Mouse (Mus musculus): ENCODE data around the gene Gmppb. TPM values are rescaled to one million over a fixed set of nuclear protein-coding genes. Genes with fewer than 3 reads are reported as not detected.
A peak's percentile ranks its signal among the peaks of the same experiment; 100 is the strongest.

Gene Gmppb
- total and polyA plus RNA-seq, 3 experiments: 17.9 to 20.9 (median 19.2) TPM

- Histone ChIP-seq H3K9me3 (replicated peaks; ENCODE audit: low read length) (no peaks in the 10 kb centered on the region), H3K9ac (ENCODE audit: insufficient read depth, low read depth) (no peak overlapping the region), H3K27ac (ENCODE audit: insufficient read depth, low read depth) (no peak overlapping the region), H3K36me3 (replicated peaks in 1 of 2; ENCODE audit: control insufficient read depth in 1 of 2, insufficient read depth in 1 of 2, low read length in 1 of 2) (peaks cover 66 to 78% of the 10 kb centered on the region in 2 experiments), H3K4me3 (replicated peaks in 1 of 3; ENCODE audit: low read depth in 2 of 3, low read length in 2 of 3, poor library complexity in 1 of 3) (no peak overlapping the region), H3K4me2 (ENCODE audit: insufficient read depth, low read depth, poor library complexity, severe bottlenecking) (no peak overlapping the region), H3K79me2 (replicated peaks; ENCODE audit: control insufficient read depth, extremely low read depth, insufficient read depth, poor library complexity, severe bottlenecking) (no peaks in the 10 kb centered on the region), H3K4me1 (ENCODE audit: control insufficient read depth in 1 of 2, insufficient read depth in 2 of 2) (peaks cover 2 to 31% of the 10 kb centered on the region in 2 experiments; a peak in 2 of 4 replicates), H3K27me3 (replicated peaks) (no peaks in the 10 kb centered on the region)
- no peak for DNase-seq (ENCODE audit: extremely low read depth)
- in situ Hi-C loops (cut with MboI; ENCODE audit: low pct_ligation_motif_present, low pct_unique_long_range_greater_than_20kb, low sequenced_read_pairs) (no loop called here), dilution Hi-C loops (cut with MboI; ENCODE audit: extremely low pct_ligation_motif_present, extremely low pct_unique_long_range_greater_than_20kb, low sequenced_read_pairs) (no loop called here)
- TF ChIP-seq ZMIZ1 (IDR thresholded peaks at IDR 0.05; ENCODE audit: low read depth, low read length) (peak; percentile 21), MAX (IDR thresholded peaks at IDR 0.05; ENCODE audit: low read length) (no peak), ZKSCAN1 (IDR thresholded peaks at IDR 0.05; ENCODE audit: borderline replicate concordance, low read depth, low read length) (no peak), RAD21 (IDR thresholded peaks at IDR 0.05; ENCODE audit: low read depth, low read length) (no peak), IRF4 (IDR thresholded peaks at IDR 0.05; ENCODE audit: low read depth, low read length) (no peak), POLR2A (IDR thresholded peaks at IDR 0.05; ENCODE audit: low read depth, low read length) (no peak)
Observed at GRCm38 (mm10) chr9:108052411-108052810, 3.4 kb downstream of the Gmppb start.

GRCm38 (mm10) chr9:108052885-108053664 lies 4.0 kb downstream of the Gmppb start, which contains the start of gene Amigo3:
TSS of gene Amigo3 (plus strand) at chr9:108053159.
- Histone ChIP-seq H3K9ac (ENCODE audit: insufficient read depth, low read depth) (no peak within 1 kb of the TSS), H3K4me3 (replicated peaks in 1 of 3; ENCODE audit: low read depth in 2 of 3, low read length in 2 of 3, poor library complexity in 1 of 3) (no peak within 1 kb of the TSS), H3K36me3 (replicated peaks in 1 of 2; ENCODE audit: control insufficient read depth in 1 of 2, insufficient read depth in 1 of 2, low read length in 1 of 2) (peaks cover 72 to 79% of the 10 kb centered on the region in 2 experiments), H3K27me3 (replicated peaks) (no peaks in the 10 kb centered on the region), H3K4me2 (ENCODE audit: insufficient read depth, low read depth, poor library complexity, severe bottlenecking) (no peak within 1 kb of the TSS), H3K4me1 (ENCODE audit: control insufficient read depth in 1 of 2, insufficient read depth in 2 of 2) (peaks cover 2 to 29% of the 10 kb centered on the region in 2 experiments; a peak in 2 of 4 replicates), H3K79me2 (replicated peaks; ENCODE audit: control insufficient read depth, extremely low read depth, insufficient read depth, poor library complexity, severe bottlenecking) (no peaks in the 10 kb centered on the region), H3K9me3 (replicated peaks; ENCODE audit: low read length) (no peaks in the 10 kb centered on the region), H3K27ac (ENCODE audit: insufficient read depth, low read depth) (no peak within 1 kb of the TSS)
- TF ChIP-seq JUN (IDR thresholded peaks at IDR 0.05; ENCODE audit: insufficient read depth, low read depth, low read length) (no peak), POLR2AphosphoS2 (IDR thresholded peaks at IDR 0.05; ENCODE audit: low read depth, low read length) (peak; percentile 70; the same call in 1 of the 2 replicates), POLR2A (IDR thresholded peaks at IDR 0.05; ENCODE audit: low read depth, low read length) (peak; percentile 23; the same call in 1 of the 2 replicates), ELF1 (IDR thresholded peaks at IDR 0.05; ENCODE audit: low read depth, low read length) (peak; percentile 53; the same call in 1 of the 2 replicates), MAZ (IDR thresholded peaks at IDR 0.05; ENCODE audit: low read depth, low read length) (no peak), MXI1 (IDR thresholded peaks at IDR 0.05; ENCODE audit: low read depth, low read length) (no peak), JUND (conservative IDR thresholded peaks at IDR 0.05; ENCODE audit: low read depth, low read length) (no peak), BHLHE40 (IDR thresholded peaks at IDR 0.05; ENCODE audit: low read depth, low read length) (no peak), ZMIZ1 (IDR thresholded peaks at IDR 0.05; ENCODE audit: low read depth, low read length) (0 out of 2 replicates have a peak, but pooled peaks have one; percentile 12), TBP (conservative IDR thresholded peaks at IDR 0.05; ENCODE audit: low read depth, low read length) (peak; percentile 91), CTCF (conservative IDR thresholded peaks at IDR 0.05 in 1 of 2, IDR thresholded peaks at IDR 0.05 in 1 of 2; ENCODE audit: low read depth in 2 of 2, low read length in 2 of 2) (peak; percentile 61 to 95), ZC3H11A (IDR thresholded peaks at IDR 0.05; ENCODE audit: low read depth, low read length) (no peak), CHD2 (IDR thresholded peaks at IDR 0.05; ENCODE audit: low read length) (no peak), MYC (IDR thresholded peaks at IDR 0.05; ENCODE audit: low read depth, low read length) (no peak), GABPA (IDR thresholded peaks at IDR 0.05; ENCODE audit: insufficient replicate concordance, low read depth, low read length) (no peak), RAD21 (IDR thresholded peaks at IDR 0.05; ENCODE audit: low read depth, low read length) (peak; percentile 79), SMC3 (IDR thresholded peaks at IDR 0.05; ENCODE audit: low read depth, low read length) (peak; percentile 89), ZKSCAN1 (IDR thresholded peaks at IDR 0.05; ENCODE audit: borderline replicate concordance, low read depth, low read length) (no peak), RCOR1 (conservative IDR thresholded peaks at IDR 0.05; ENCODE audit: low read depth, low read length) (no peak), CHD1 (IDR thresholded peaks at IDR 0.05; ENCODE audit: low read depth, low read length) (no peak), NELFE (IDR thresholded peaks at IDR 0.05; ENCODE audit: low read depth, low read length) (no peak), ZNF384 (IDR thresholded peaks at IDR 0.05; ENCODE audit: low read depth, low read length) (no peak)
- dilution Hi-C loops (cut with MboI; ENCODE audit: extremely low pct_ligation_motif_present, extremely low pct_unique_long_range_greater_than_20kb, low sequenced_read_pairs) (no loop called here), in situ Hi-C loops (cut with MboI; ENCODE audit: low pct_ligation_motif_present, low pct_unique_long_range_greater_than_20kb, low sequenced_read_pairs) (no loop called here)
- DNase-seq (ENCODE audit: extremely low read depth): peak; percentile 96

Measured in CH12.LX (cell line).